Mouse (Mus musculus): Measurements from ENCODE around the gene Ctsll3.

GRCm38 (mm10) chr13:60812768-60813167, 10.1 kb upstream of the Ctsll3 start:
- TF ChIP-seq CTCF (IDR thresholded peaks at IDR 0.05; ENCODE audit: low read depth, low read length) (no peak), POLR2A (IDR thresholded peaks at IDR 0.05; ENCODE audit: borderline replicate concordance, low read depth, low read length) (no peak)
